Mouse (Mus musculus): ENCODE measurements around the gene Asb3. TPM values are rescaled to one million over a fixed set of nuclear protein-coding genes. Genes with fewer than 3 reads are reported as not detected.

Gene Asb3
- polyA plus RNA-seq, 1 experiment: 9.7 TPM

DNA sequence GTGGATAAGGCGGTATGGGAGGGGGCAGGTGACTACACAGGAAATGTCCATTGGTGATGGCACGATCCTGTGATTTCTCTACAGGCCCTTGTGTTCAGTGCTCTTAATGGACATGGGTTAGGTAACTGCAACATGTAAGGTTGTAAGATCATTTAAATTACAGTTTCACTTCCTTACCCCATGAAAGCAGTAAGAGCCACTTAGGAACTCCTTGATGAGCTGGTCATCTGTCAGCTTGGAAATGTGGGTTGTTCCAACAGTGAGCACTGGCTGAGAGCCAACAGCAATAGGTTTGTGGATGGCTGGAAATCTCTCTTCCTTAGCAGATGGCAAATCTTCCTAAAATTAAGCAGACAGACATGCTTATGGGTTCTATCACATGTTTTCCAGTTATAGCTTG is 58.3 kb downstream of the Asb3 start:
- Histone ChIP-seq H3K9ac (ENCODE audit: low read depth, poor library complexity, severe bottlenecking) (no peak overlapping the region), H3K4me1 (ENCODE audit: control insufficient read depth, insufficient read depth, low read length) (no peaks in the 10 kb centered on the region), H3K36me3 (ENCODE audit: control insufficient read depth, insufficient read depth, low read length, poor library complexity, severe bottlenecking) (peaks cover 36% of the 10 kb centered on the region), H3K4me3 (ENCODE audit: low read depth, low read length) (no peak overlapping the region), H3K27ac (ENCODE audit: insufficient read depth, low read length) (no peak overlapping the region), H3K9me3 (replicated peaks; ENCODE audit: control insufficient read depth, insufficient read depth, low read length, poor library complexity, severe bottlenecking) (no peaks in the 10 kb centered on the region), H3K27me3 (ENCODE audit: control insufficient read depth, insufficient read depth, low read length, poor library complexity, severe bottlenecking) (no peaks in the 10 kb centered on the region)
- TF ChIP-seq CTCF (IDR thresholded peaks at IDR 0.05; ENCODE audit: low read depth, low read length) (no peak), POLR2A (IDR thresholded peaks at IDR 0.05; ENCODE audit: insufficient read depth, low read length) (no peak), EP300 (IDR thresholded peaks at IDR 0.05; ENCODE audit: insufficient read depth, low read depth, low read length) (no peak)

DNA sequence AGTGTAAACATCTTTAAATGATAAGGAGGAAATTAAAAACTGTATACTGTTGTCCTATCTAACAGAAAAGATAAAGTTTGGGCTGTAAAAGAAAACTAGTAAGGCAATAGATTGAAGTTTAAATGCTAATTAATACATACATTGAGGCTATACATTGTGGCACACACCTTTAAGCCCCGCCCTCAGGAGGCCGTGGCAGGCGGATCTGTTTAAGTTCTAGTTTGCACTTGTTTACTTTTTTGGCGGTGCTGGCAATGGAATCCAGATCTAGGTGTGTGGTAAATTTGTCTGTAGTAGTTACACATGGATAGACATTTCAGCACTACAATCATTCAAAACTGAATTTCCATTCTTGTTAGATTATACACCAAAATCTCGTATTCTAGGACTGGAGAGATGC is 67.6 kb downstream of the Asb3 start:
- Histone ChIP-seq H3K36me3 (ENCODE audit: control insufficient read depth, insufficient read depth, low read length, poor library complexity, severe bottlenecking) (peaks cover 19% of the 10 kb centered on the region), H3K9ac (ENCODE audit: low read depth, poor library complexity, severe bottlenecking) (0 out of 2 replicates have a peak overlapping the region, but pooled peaks have one; percentile 86)
- no peak for TF ChIP-seq CTCF (IDR thresholded peaks at IDR 0.05; ENCODE audit: low read depth, low read length)
- TF ChIP-seq POLR2A (IDR thresholded peaks at IDR 0.05; ENCODE audit: insufficient read depth, low read length): no peak
- no peak for TF ChIP-seq EP300 (IDR thresholded peaks at IDR 0.05; ENCODE audit: insufficient read depth, low read depth, low read length)

GRCm38 (mm10) chr11:30953469-30954154 is 68.4 kb downstream of the Asb3 start:
- H3K4me1 ChIP-seq (ENCODE audit: control insufficient read depth, insufficient read depth, low read length): peaks cover 1% of the 10 kb centered on the region
- H3K4me3 ChIP-seq (ENCODE audit: low read depth, low read length): peak overlapping the region; percentile 90
- no peak for TF ChIP-seq POLR2A (IDR thresholded peaks at IDR 0.05; ENCODE audit: insufficient read depth, low read length)
- no peak for TF ChIP-seq CTCF (IDR thresholded peaks at IDR 0.05; ENCODE audit: low read depth, low read length)
- no peak for TF ChIP-seq EP300 (IDR thresholded peaks at IDR 0.05; ENCODE audit: insufficient read depth, low read depth, low read length)
- H3K9me3 ChIP-seq (replicated peaks; ENCODE audit: control insufficient read depth, insufficient read depth, low read length, poor library complexity, severe bottlenecking): no peaks in the 10 kb centered on the region
- H3K36me3 ChIP-seq (ENCODE audit: control insufficient read depth, insufficient read depth, low read length, poor library complexity, severe bottlenecking): peaks cover 15% of the 10 kb centered on the region
- no peaks in the 10 kb centered on the region for H3K27me3 ChIP-seq (ENCODE audit: control insufficient read depth, insufficient read depth, low read length, poor library complexity, severe bottlenecking)
- no peak overlapping the region for H3K27ac ChIP-seq (ENCODE audit: insufficient read depth, low read length)
- peak overlapping the region; percentile 86 for H3K9ac ChIP-seq (ENCODE audit: low read depth, poor library complexity, severe bottlenecking)

More for the DNA sequence above, 67.6 kb downstream of the Asb3 start:
- Histone ChIP-seq H3K27ac (ENCODE audit: insufficient read depth, low read length) (no peak overlapping the region), H3K27me3 (ENCODE audit: control insufficient read depth, insufficient read depth, low read length, poor library complexity, severe bottlenecking) (no peaks in the 10 kb centered on the region), H3K4me3 (ENCODE audit: low read depth, low read length) (no peak overlapping the region), H3K9me3 (replicated peaks; ENCODE audit: control insufficient read depth, insufficient read depth, low read length, poor library complexity, severe bottlenecking) (no peaks in the 10 kb centered on the region), H3K4me1 (ENCODE audit: control insufficient read depth, insufficient read depth, low read length) (peaks cover 1% of the 10 kb centered on the region)

DNA sequence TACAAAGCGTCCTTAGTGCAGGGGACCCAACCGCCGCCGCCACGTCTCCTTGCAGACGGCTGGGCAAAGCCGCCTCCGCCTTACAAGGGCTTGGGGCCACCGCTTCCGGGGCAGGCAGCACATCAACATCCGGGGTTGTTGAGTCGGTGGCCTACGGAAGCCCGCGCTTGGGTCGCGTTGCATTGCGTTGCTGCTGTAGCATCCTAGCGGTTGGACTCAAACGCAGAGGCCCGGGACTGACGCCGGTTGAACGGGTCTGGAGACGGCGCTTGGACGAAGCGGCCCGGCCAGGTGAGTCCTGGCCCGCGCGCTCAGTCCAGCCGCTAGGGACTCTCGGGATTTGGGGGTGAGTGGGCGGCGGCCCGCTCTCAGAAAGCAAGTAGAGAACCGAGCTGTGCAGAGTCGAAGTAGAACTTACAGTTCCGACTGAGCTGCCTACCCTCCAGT is 69.1 kb downstream of the Asb3 start, which contains the start of gene Erlec1:
TSS of gene Erlec1 (minus strand) at position 57 of the 447 bp plus-strand sequence.
- Histone ChIP-seq H3K4me1 (ENCODE audit: control insufficient read depth, insufficient read depth, low read length) (peaks cover 1% of the 10 kb centered on the region), H3K4me3 (ENCODE audit: low read depth, low read length) (peak within 1 kb of the TSS; percentile 90), H3K36me3 (ENCODE audit: control insufficient read depth, insufficient read depth, low read length, poor library complexity, severe bottlenecking) (peaks cover 13% of the 10 kb centered on the region), H3K9ac (ENCODE audit: low read depth, poor library complexity, severe bottlenecking) (peak within 1 kb of the TSS; percentile 86), H3K27ac (ENCODE audit: insufficient read depth, low read length) (no peak within 1 kb of the TSS), H3K27me3 (ENCODE audit: control insufficient read depth, insufficient read depth, low read length, poor library complexity, severe bottlenecking) (no peaks in the 10 kb centered on the region), H3K9me3 (replicated peaks; ENCODE audit: control insufficient read depth, insufficient read depth, low read length, poor library complexity, severe bottlenecking) (no peaks in the 10 kb centered on the region)
- TF ChIP-seq EP300 (IDR thresholded peaks at IDR 0.05; ENCODE audit: insufficient read depth, low read depth, low read length) (no peak), CTCF (IDR thresholded peaks at IDR 0.05; ENCODE audit: low read depth, low read length) (no peak), POLR2A (IDR thresholded peaks at IDR 0.05; ENCODE audit: insufficient read depth, low read length) (no peak)

- Histone ChIP-seq H3K9me3 (replicated peaks; ENCODE audit: control insufficient read depth, insufficient read depth, low read length, poor library complexity, severe bottlenecking) (no peaks in the 10 kb centered on the region), H3K4me3 (ENCODE audit: low read depth, low read length) (no peak overlapping the region), H3K27me3 (ENCODE audit: control insufficient read depth, insufficient read depth, low read length, poor library complexity, severe bottlenecking) (no peaks in the 10 kb centered on the region), H3K36me3 (ENCODE audit: control insufficient read depth, insufficient read depth, low read length, poor library complexity, severe bottlenecking) (no peaks in the 10 kb centered on the region), H3K4me1 (ENCODE audit: control insufficient read depth, insufficient read depth, low read length) (no peaks in the 10 kb centered on the region), H3K27ac (ENCODE audit: insufficient read depth, low read length) (no peak overlapping the region), H3K9ac (ENCODE audit: low read depth, poor library complexity, severe bottlenecking) (0 out of 2 replicates have a peak overlapping the region, but pooled peaks have one; percentile 76)
- TF ChIP-seq CTCF (IDR thresholded peaks at IDR 0.05; ENCODE audit: low read depth, low read length) (no peak), POLR2A (IDR thresholded peaks at IDR 0.05; ENCODE audit: insufficient read depth, low read length) (no peak), EP300 (IDR thresholded peaks at IDR 0.05; ENCODE audit: insufficient read depth, low read depth, low read length) (no peak)
These were observed 100.0 kb downstream of the Asb3 start for GRCm38 (mm10) chr11:30985237-30985636.

All from ES-Bruce4 (cell line).